Mouse (Mus musculus) hindbrain, embryonic 11.5 days (tissue): ENCODE measurements around the gene Gli3. TPM values are rescaled to one million over a fixed set of nuclear protein-coding genes. Genes with fewer than 3 reads are reported as not detected.

Source experiments
- ATAC-seq: fragments of 200-750 bp; cut with Nextera tagmentation; 2 replicates; pipeline ENCODE4 v1.8.0; 2017; ENCODE audit warnings: mild to moderate bottlenecking, moderate TSS enrichment, moderate library complexity; ENCODE audit not compliant: low FRiP score
- DNase-seq: peaks from one replicate; pipeline ENCODE4 v3.0.0-alpha.2; 2015; ENCODE audit warnings: low spot score
- H3K27ac ChIP-seq: fragments of 300-500 bp; sonication (generic); 2 replicates; pipeline ENCODE4 v1.5.1; 2014; ENCODE audit warnings: mild to moderate bottlenecking, low read depth, low read length
- H3K27me3 ChIP-seq: fragments of 300-500 bp; sonication (generic); 2 replicates; pipeline ENCODE4 v1.6.1; 2014; ENCODE audit warnings: mild to moderate bottlenecking, low read length, moderate library complexity, mixed read lengths; ENCODE audit not compliant: control insufficient read depth, insufficient read depth
- H3K36me3 ChIP-seq: fragments of 300-500 bp; sonication (generic); 2 replicates; pipeline ENCODE4 v1.6.1; 2014; ENCODE audit warnings: mild to moderate bottlenecking, low read length, moderate library complexity, mixed read lengths; ENCODE audit not compliant: control insufficient read depth, insufficient read depth
- H3K4me1 ChIP-seq: fragments of 300-500 bp; sonication (generic); replicated peaks from 2 replicates; pipeline ENCODE4 v1.6.1; 2014; ENCODE audit warnings: low read length, mixed read lengths; ENCODE audit not compliant: control insufficient read depth, insufficient read depth
- H3K4me2 ChIP-seq: fragments of 300-500 bp; sonication (generic); replicated peaks from 2 replicates; pipeline ENCODE4 v1.6.1; 2014; ENCODE audit warnings: mild to moderate bottlenecking, low read depth, low read length
- H3K4me3 ChIP-seq: fragments of 300-500 bp; sonication (generic); 2 replicates; pipeline ENCODE4 v1.5.1; 2014; ENCODE audit warnings: low read depth, low read length
- H3K9ac ChIP-seq: fragments of 300-500 bp; sonication (generic); 2 replicates; pipeline ENCODE4 v1.6.1; 2014; ENCODE audit warnings: low read depth, low read length
- H3K9me3 ChIP-seq: fragments of 300-500 bp; sonication (generic); 2 replicates; pipeline ENCODE4 v1.6.1; 2016; ENCODE audit warnings: low read length; ENCODE audit not compliant: control insufficient read depth
- WGBS: fragments of 180-500 bp; shearing (Covaris S2); extraction: QIAGEN DNeasy Blood & Tissue Kit; methylation state at CpG from one replicate; pipeline ENCODE4 v1.1.7; 2014; 5-methylcytosine and 5-hydroxymethylcytosine counted together
- polyA plus RNA-seq: library from polyadenylated mRNA; unstranded; fragments of >200 nt; fragmentation: Nextera tagmentation; extraction: Ambion mirVana; gene quantifications from 2 replicates; pipeline ENCODE4 v1.2.1, GENCODE M21; 2014

Gene Gli3
- polyA plus RNA-seq, 1 experiment from 2014 or later: 34.5 TPM

- WGBS: 83% methylated on average over 5 of the region's 5 CpGs
Measured at GRCm38 (mm10) chr13:15513114-15513513, 50.1 kb downstream of the Gli3 start.

GRCm38 (mm10) chr13:15514082-15514481 lies 51.0 kb downstream of the Gli3 start:
- Histone ChIP-seq H3K4me1 (no peaks in the 10 kb centered on the region), H3K27me3 (no peaks in the 10 kb centered on the region), H3K36me3 (no peaks in the 10 kb centered on the region), H3K9me3 (no peaks in the 10 kb centered on the region), H3K9ac (no peak overlapping the region), H3K27ac (no peak overlapping the region), H3K4me3 (no peak overlapping the region), H3K4me2 (no peak overlapping the region)
- ATAC-seq (no peak), DNase-seq (no peak)
- 90% methylated on average over 8 of the region's 8 CpGs for WGBS

More at GRCm38 (mm10) chr13:15513114-15513513, 50.1 kb downstream of the Gli3 start:
- no peak overlapping the region for H3K27ac ChIP-seq
- H3K36me3 ChIP-seq: no peaks in the 10 kb centered on the region
- DNase-seq: no peak
- H3K4me2 ChIP-seq: no peak overlapping the region
- no peaks in the 10 kb centered on the region for H3K9me3 ChIP-seq
- H3K4me3 ChIP-seq: no peak overlapping the region
- H3K4me1 ChIP-seq: no peaks in the 10 kb centered on the region
- no peak overlapping the region for H3K9ac ChIP-seq
- ATAC-seq: no peak
- H3K27me3 ChIP-seq: no peaks in the 10 kb centered on the region

- Histone ChIP-seq H3K9ac (no peak overlapping the region), H3K4me2 (no peak overlapping the region), H3K4me1 (no peaks in the 10 kb centered on the region), H3K27me3 (no peaks in the 10 kb centered on the region), H3K4me3 (no peak overlapping the region), H3K27ac (peak overlapping the region; percentile 7; the same call in 1 of the 2 replicates), H3K9me3 (no peaks in the 10 kb centered on the region), H3K36me3 (no peaks in the 10 kb centered on the region)
- WGBS: 82% methylated on average over 9 of the region's 9 CpGs
- DNase-seq (peak; percentile 22), ATAC-seq (peak; percentile 69)
Measured at GRCm38 (mm10) chr13:15517048-15517760, 54.2 kb downstream of the Gli3 start.

GRCm38 (mm10) chr13:15520353-15520752 lies 57.3 kb downstream of the Gli3 start:
- 56% methylated on average over 2 of the region's 2 CpGs for WGBS
- no peaks in the 10 kb centered on the region for H3K9me3 ChIP-seq
- no peak for ATAC-seq

GRCm38 (mm10) chr13:15522153-15522552 lies 59.1 kb downstream of the Gli3 start:
- no peaks in the 10 kb centered on the region for H3K36me3 ChIP-seq

More at GRCm38 (mm10) chr13:15520353-15520752, 57.3 kb downstream of the Gli3 start:
- H3K4me2 ChIP-seq: no peak overlapping the region
- no peaks in the 10 kb centered on the region for H3K36me3 ChIP-seq
- no peak for DNase-seq
- no peaks in the 10 kb centered on the region for H3K4me1 ChIP-seq
- no peak overlapping the region for H3K9ac ChIP-seq
- no peak overlapping the region for H3K27ac ChIP-seq
- no peak overlapping the region for H3K4me3 ChIP-seq
- no peaks in the 10 kb centered on the region for H3K27me3 ChIP-seq

GRCm38 (mm10) chr13:15524208-15524607 lies 61.2 kb downstream of the Gli3 start:
- no peaks in the 10 kb centered on the region for H3K9me3 ChIP-seq
- H3K9ac ChIP-seq: no peak overlapping the region
- no peaks in the 10 kb centered on the region for H3K27me3 ChIP-seq
- 88% methylated on average over 8 of the region's 8 CpGs for WGBS
- H3K4me2 ChIP-seq: no peak overlapping the region
- DNase-seq: no peak
- H3K27ac ChIP-seq: no peak overlapping the region
- H3K36me3 ChIP-seq: no peaks in the 10 kb centered on the region
- no peak overlapping the region for H3K4me3 ChIP-seq
- ATAC-seq: no peak
- no peaks in the 10 kb centered on the region for H3K4me1 ChIP-seq

More at GRCm38 (mm10) chr13:15522153-15522552, 59.1 kb downstream of the Gli3 start:
- H3K27ac ChIP-seq: no peak overlapping the region
- ATAC-seq (no peak), DNase-seq (no peak)
- H3K9ac ChIP-seq: no peak overlapping the region
- H3K4me2 ChIP-seq: no peak overlapping the region
- H3K4me1 ChIP-seq: no peaks in the 10 kb centered on the region
- no peaks in the 10 kb centered on the region for H3K9me3 ChIP-seq
- no peaks in the 10 kb centered on the region for H3K27me3 ChIP-seq
- H3K4me3 ChIP-seq: no peak overlapping the region
- 77% methylated on average over 3 of the region's 3 CpGs for WGBS

- DNase-seq: no peak
Measured at GRCm38 (mm10) chr13:15526691-15527090, 63.7 kb downstream of the Gli3 start.

GRCm38 (mm10) chr13:15531568-15531967 lies 68.5 kb downstream of the Gli3 start:
- no peak for ATAC-seq
- no peak overlapping the region for H3K4me2 ChIP-seq
- no peak for DNase-seq
- no peak overlapping the region for H3K27ac ChIP-seq
- no peaks in the 10 kb centered on the region for H3K27me3 ChIP-seq
- no peak overlapping the region for H3K9ac ChIP-seq
- no peaks in the 10 kb centered on the region for H3K4me1 ChIP-seq
- WGBS: 71% methylated on average over 3 of the region's 3 CpGs
- no peaks in the 10 kb centered on the region for H3K9me3 ChIP-seq
- H3K4me3 ChIP-seq: no peak overlapping the region
- no peaks in the 10 kb centered on the region for H3K36me3 ChIP-seq

More at GRCm38 (mm10) chr13:15526691-15527090, 63.7 kb downstream of the Gli3 start:
- H3K4me1 ChIP-seq: no peaks in the 10 kb centered on the region
- H3K9me3 ChIP-seq: no peaks in the 10 kb centered on the region
- H3K27me3 ChIP-seq: no peaks in the 10 kb centered on the region
- H3K4me3 ChIP-seq: no peak overlapping the region
- H3K27ac ChIP-seq: no peak overlapping the region
- H3K36me3 ChIP-seq: no peaks in the 10 kb centered on the region
- H3K4me2 ChIP-seq: no peak overlapping the region
- no peak overlapping the region for H3K9ac ChIP-seq
- ATAC-seq: no peak
- 93% methylated on average over 4 of the region's 4 CpGs for WGBS

GRCm38 (mm10) chr13:15537206-15537605 lies 74.2 kb downstream of the Gli3 start:
- no peak for DNase-seq
- no peak overlapping the region for H3K4me2 ChIP-seq
- no peaks in the 10 kb centered on the region for H3K36me3 ChIP-seq
- H3K9me3 ChIP-seq: no peaks in the 10 kb centered on the region
- no peak overlapping the region for H3K9ac ChIP-seq
- 73% methylated on average over 5 of the region's 5 CpGs for WGBS
- H3K4me3 ChIP-seq: no peak overlapping the region
- 0 out of 2 replicates have a peak, but pooled peaks cover 2% of the 10 kb centered on the region for H3K4me1 ChIP-seq
- no peak for ATAC-seq
- no peaks in the 10 kb centered on the region for H3K27me3 ChIP-seq
- H3K27ac ChIP-seq: no peak overlapping the region
